Mouse (Mus musculus) neural tube, embryonic 12.5 days (tissue): ENCODE results near the gene Hid1. TPM values are rescaled to one million over a fixed set of nuclear protein-coding genes. Genes with fewer than 3 reads are reported as not detected.
"Not testable (repeated sequence)": the region's sequence is repeated elsewhere in the genome, so short reads cannot be mapped to it uniquely, and the experiment has no call there.

Experiments used
- ATAC-seq: fragments of 200-750 bp; cut with Nextera tagmentation; 2 replicates; pipeline ENCODE4 v1.8.0; 2017; ENCODE audit warnings: low read depth, mild to moderate bottlenecking, moderate TSS enrichment, moderate library complexity; ENCODE audit not compliant: low FRiP score
- H3K27ac ChIP-seq: fragments of 300-500 bp; sonication (generic); 2 replicates; pipeline ENCODE4 v1.5.1; 2016
- H3K27me3 ChIP-seq: fragments of 300-500 bp; sonication (generic); replicated peaks from 2 replicates; pipeline ENCODE4 v1.6.1; 2016; ENCODE audit warnings: mild to moderate bottlenecking
- H3K36me3 ChIP-seq: fragments of 300-500 bp; sonication (generic); 2 replicates; pipeline ENCODE4 v1.6.1; 2016; ENCODE audit warnings: mild to moderate bottlenecking
- H3K4me1 ChIP-seq: fragments of 300-500 bp; sonication (generic); 2 replicates; pipeline ENCODE4 v1.6.1; 2016
- H3K4me2 ChIP-seq: fragments of 300-500 bp; sonication (generic); replicated peaks from 2 replicates; pipeline ENCODE4 v1.6.1; 2016; ENCODE audit warnings: mild to moderate bottlenecking
- H3K4me3 ChIP-seq: fragments of 300-500 bp; sonication (generic); 2 replicates; pipeline ENCODE4 v1.5.1; 2016
- H3K9ac ChIP-seq: fragments of 300-500 bp; sonication (generic); 2 replicates; pipeline ENCODE4 v1.6.1; 2016; ENCODE audit warnings: mild to moderate bottlenecking
- H3K9me3 ChIP-seq: fragments of 300-500 bp; sonication (generic); 2 replicates; pipeline ENCODE4 v1.6.1; 2016; ENCODE audit warnings: mild to moderate bottlenecking
- WGBS: fragments of 180-500 bp; shearing (Covaris S2); methylation state at CpG from one replicate; pipeline ENCODE4 v1.1.7; 2016; 5-methylcytosine and 5-hydroxymethylcytosine counted together
- polyA plus RNA-seq: library from polyadenylated mRNA; unstranded; fragments of >200 nt; fragmentation: Nextera tagmentation; extraction: Ambion mirVana; gene quantifications from 2 replicates; pipeline ENCODE4 v1.2.1, GENCODE M21; 2016

The Hid1 gene
- polyA plus RNA-seq, 1 experiment from 2014 or later: 30.3 TPM

DNA sequence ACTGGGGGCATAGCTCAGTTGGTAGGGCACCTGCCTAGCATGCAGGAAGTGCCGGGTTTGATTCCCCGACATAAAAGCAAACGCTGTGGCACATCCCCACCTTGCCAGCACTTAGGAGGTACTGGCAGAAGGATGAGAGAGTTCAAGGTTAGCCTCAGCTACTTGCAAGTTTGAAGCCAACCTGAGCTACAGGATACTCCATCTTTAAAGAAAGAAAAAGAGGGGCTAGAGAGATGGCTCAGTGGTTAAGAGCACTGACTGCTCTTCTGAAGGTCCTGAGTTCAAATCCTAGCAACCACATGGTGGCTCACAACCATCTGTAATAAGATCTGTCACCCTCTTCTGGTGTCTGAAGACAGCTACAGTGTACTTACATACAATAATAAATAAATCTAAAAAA, 19.3 kb upstream of the Hid1 start:
- not testable (repeated sequence) for H3K9ac ChIP-seq

GRCm38 (mm10) chr11:115384587-115384986, 17.0 kb upstream of the Hid1 start:
- Histone ChIP-seq H3K9me3 (no peaks in the 10 kb centered on the region), H3K4me3 (no peak overlapping the region), H3K36me3 (peaks cover under 1% of the 10 kb centered on the region; the same call in 1 of the 2 replicates), H3K4me1 (peaks cover 42% of the 10 kb centered on the region), H3K27ac (no peak overlapping the region), H3K9ac (0 out of 2 replicates have a peak overlapping the region, but pooled peaks have one; percentile 93), H3K27me3 (no peaks in the 10 kb centered on the region), H3K4me2 (peak overlapping the region; percentile 84)
- ATAC-seq: no peak
- WGBS: 77% methylated on average over 5 of the region's 5 CpGs

More for the DNA sequence above, 19.3 kb upstream of the Hid1 start:
- H3K4me2 ChIP-seq, ATAC-seq, H3K9me3 ChIP-seq, H3K27me3 ChIP-seq, H3K4me3 ChIP-seq: not testable (repeated sequence)
- Histone ChIP-seq H3K36me3 (peaks cover 21% of the 10 kb centered on the region), H3K27ac (0 out of 2 replicates have a peak overlapping the region, but pooled peaks have one; percentile 43), H3K4me1 (peaks cover 37% of the 10 kb centered on the region)
- WGBS: 90% methylated on average over 3 of the region's 3 CpGs

- ATAC-seq: no peak
- 50% methylated on average over 16 of the region's 16 CpGs for WGBS
- Histone ChIP-seq H3K4me1 (peaks cover 42% of the 10 kb centered on the region), H3K27ac (no peak overlapping the region), H3K4me2 (peak overlapping the region; percentile 84), H3K27me3 (no peaks in the 10 kb centered on the region), H3K36me3 (no peaks in the 10 kb centered on the region), H3K9ac (peak overlapping the region; percentile 93), H3K9me3 (no peaks in the 10 kb centered on the region), H3K4me3 (peak overlapping the region; percentile 80)
Measured at GRCm38 (mm10) chr11:115383701-115384474, 16.3 kb upstream of the Hid1 start.

DNA sequence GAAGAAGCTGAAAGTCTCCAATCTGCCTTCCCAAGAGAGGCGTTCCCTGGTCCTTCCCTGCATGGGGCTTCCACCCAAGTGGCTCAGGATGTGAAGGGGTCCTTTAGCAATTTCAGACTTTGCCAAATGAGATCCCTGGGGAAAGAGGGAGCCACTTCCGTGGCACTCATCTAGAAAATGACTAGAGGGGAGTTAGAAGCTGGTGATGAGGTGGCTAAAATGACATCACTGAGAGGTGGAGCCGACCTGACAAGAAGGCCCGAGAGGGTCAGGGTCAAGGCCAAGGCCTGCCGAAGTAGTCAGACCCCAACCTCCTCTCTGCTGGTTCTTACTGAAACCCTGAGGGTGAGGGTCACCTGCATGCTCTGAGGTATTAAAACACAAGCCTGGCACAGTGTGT, 15.3 kb upstream of the Hid1 start:
- no peaks in the 10 kb centered on the region for H3K36me3 ChIP-seq
- no peaks in the 10 kb centered on the region for H3K9me3 ChIP-seq
- H3K4me2 ChIP-seq: peak overlapping the region; percentile 84
- H3K4me3 ChIP-seq: peak overlapping the region; percentile 80
- 20% methylated on average over 5 of the region's 5 CpGs for WGBS
- H3K9ac ChIP-seq: peak overlapping the region; percentile 93
- no peaks in the 10 kb centered on the region for H3K27me3 ChIP-seq
- peaks cover 42% of the 10 kb centered on the region for H3K4me1 ChIP-seq
- ATAC-seq: no peak
- no peak overlapping the region for H3K27ac ChIP-seq

DNA sequence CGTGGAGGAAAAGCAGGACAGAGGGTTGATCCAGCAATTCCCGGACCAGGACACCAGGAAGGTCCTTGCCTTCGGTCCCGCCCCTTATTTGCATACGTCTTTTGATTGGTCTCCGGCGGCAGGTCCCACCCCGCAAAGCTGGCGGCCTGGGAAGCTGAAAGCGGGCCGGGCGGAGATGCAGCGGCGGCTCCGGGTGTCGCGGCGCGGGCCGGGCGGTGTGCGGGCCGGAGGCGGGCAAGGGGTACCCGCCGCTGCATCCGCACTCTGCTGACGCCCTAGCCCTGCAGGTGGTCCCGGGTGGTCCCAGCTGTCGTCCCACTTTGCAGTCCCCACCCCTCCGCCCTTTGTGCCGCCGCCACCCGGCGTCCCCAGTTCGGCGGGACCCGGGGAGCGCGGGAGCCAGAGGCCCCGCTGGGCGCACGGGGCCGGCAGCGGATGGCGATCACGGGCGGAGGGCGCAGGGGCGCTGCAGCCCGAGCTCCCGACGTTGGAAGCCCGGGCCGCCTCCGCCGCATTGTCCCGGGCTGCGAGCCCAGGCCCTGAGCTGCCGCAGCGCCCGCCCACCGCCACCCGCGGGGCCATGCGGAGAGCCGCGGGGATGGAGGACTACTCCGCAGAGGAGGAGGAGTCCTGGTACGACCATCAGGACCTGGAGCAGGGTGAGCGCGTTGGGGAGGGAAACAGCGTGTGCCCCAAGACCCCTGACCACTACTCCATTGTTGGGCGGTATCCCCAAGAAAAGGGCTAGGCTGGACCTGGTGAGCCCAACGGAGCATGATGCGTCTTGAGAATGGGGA, 14.4 kb upstream of the Hid1 start, which contains the start of gene Cdr2l:
Gene Cdr2l, plus strand, starts transcription at position 174 of the 797 bp plus-strand sequence.
- Histone ChIP-seq H3K27me3 (no peaks in the 10 kb centered on the region), H3K4me1 (peaks cover 42% of the 10 kb centered on the region), H3K4me2 (peak within 1 kb of the TSS; percentile 84), H3K27ac (peak within 1 kb of the TSS; percentile 86), H3K9ac (peak within 1 kb of the TSS; percentile 93), H3K36me3 (no peaks in the 10 kb centered on the region), H3K9me3 (no peaks in the 10 kb centered on the region), H3K4me3 (peak within 1 kb of the TSS; percentile 80)
- peak; percentile 87 for ATAC-seq
- WGBS: under 1% methylated on average over 76 of the region's 76 CpGs

DNA sequence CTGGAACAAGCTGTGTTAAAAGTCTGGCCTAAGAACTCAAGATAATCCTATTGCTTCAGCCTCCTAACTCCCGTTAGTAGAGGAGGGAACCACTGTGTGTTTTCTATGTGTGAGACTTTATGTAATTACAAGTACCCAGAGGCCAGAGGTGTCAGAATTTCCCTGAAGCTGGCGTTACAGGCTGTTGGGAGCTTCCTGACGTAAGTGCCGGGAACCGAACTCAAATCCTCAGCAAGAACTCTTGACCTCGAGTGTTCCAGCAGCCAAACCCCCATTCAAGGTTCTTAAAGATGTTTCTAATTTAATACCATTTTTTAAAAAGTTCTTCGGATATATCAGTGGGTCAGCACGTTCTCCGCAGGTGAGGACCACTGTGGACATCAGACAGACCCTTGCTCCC, 13.7 kb upstream of the Hid1 start:
- Histone ChIP-seq H3K27ac (0 out of 2 replicates have a peak overlapping the region, but pooled peaks have one; percentile 11), H3K4me3 (0 out of 2 replicates have a peak overlapping the region, but pooled peaks have one; percentile 80), H3K9ac (0 out of 2 replicates have a peak overlapping the region, but pooled peaks have one; percentile 93), H3K27me3 (no peaks in the 10 kb centered on the region), H3K4me1 (peaks cover 42% of the 10 kb centered on the region), H3K9me3 (no peaks in the 10 kb centered on the region), H3K4me2 (peak overlapping the region; percentile 84), H3K36me3 (no peaks in the 10 kb centered on the region)
- 16% methylated on average over 9 of the region's 9 CpGs for WGBS
- no peak for ATAC-seq

GRCm38 (mm10) chr11:115377854-115378253, 10.3 kb upstream of the Hid1 start:
- Histone ChIP-seq H3K4me2 (no peak overlapping the region), H3K27ac (no peak overlapping the region), H3K4me3 (no peak overlapping the region), H3K9me3 (no peaks in the 10 kb centered on the region), H3K4me1 (peaks cover 18% of the 10 kb centered on the region), H3K9ac (no peak overlapping the region), H3K36me3 (no peaks in the 10 kb centered on the region), H3K27me3 (peaks cover 23% of the 10 kb centered on the region)
- 87% methylated on average over 7 of the region's 7 CpGs for WGBS
- no peak for ATAC-seq

- peaks cover 13% of the 10 kb centered on the region for H3K4me1 ChIP-seq
- H3K9me3 ChIP-seq: no peaks in the 10 kb centered on the region
- no peak for ATAC-seq
- H3K4me3 ChIP-seq: no peak overlapping the region
- peaks cover 23% of the 10 kb centered on the region for H3K27me3 ChIP-seq
- no peak overlapping the region for H3K27ac ChIP-seq
- H3K36me3 ChIP-seq: no peaks in the 10 kb centered on the region
- H3K4me2 ChIP-seq: no peak overlapping the region
- no peak overlapping the region for H3K9ac ChIP-seq
- 89% methylated on average over 4 of the region's 4 CpGs for WGBS
Measured at GRCm38 (mm10) chr11:115377254-115377653, 9.7 kb upstream of the Hid1 start.

GRCm38 (mm10) chr11:115376722-115377121, 9.2 kb upstream of the Hid1 start:
- Histone ChIP-seq H3K4me1 (peaks cover 13% of the 10 kb centered on the region), H3K27me3 (peaks cover 23% of the 10 kb centered on the region), H3K4me2 (no peak overlapping the region), H3K9me3 (no peaks in the 10 kb centered on the region), H3K36me3 (no peaks in the 10 kb centered on the region), H3K9ac (no peak overlapping the region), H3K27ac (no peak overlapping the region), H3K4me3 (no peak overlapping the region)
- WGBS: 67% methylated on average over 7 of the region's 7 CpGs
- no peak for ATAC-seq

- Histone ChIP-seq H3K4me2 (peak overlapping the region; percentile 80), H3K36me3 (no peaks in the 10 kb centered on the region), H3K27ac (no peak overlapping the region), H3K4me3 (0 out of 2 replicates have a peak overlapping the region, but pooled peaks have one; percentile 40), H3K27me3 (peaks cover 23% of the 10 kb centered on the region), H3K9me3 (no peaks in the 10 kb centered on the region), H3K9ac (peak overlapping the region; percentile 61), H3K4me1 (peaks cover 8% of the 10 kb centered on the region; the same call in 1 of the 2 replicates)
- ATAC-seq: no peak
- WGBS: 65% methylated on average over 12 of the region's 12 CpGs
Measured at GRCm38 (mm10) chr11:115374695-115375425, 7.3 kb upstream of the Hid1 start.

DNA sequence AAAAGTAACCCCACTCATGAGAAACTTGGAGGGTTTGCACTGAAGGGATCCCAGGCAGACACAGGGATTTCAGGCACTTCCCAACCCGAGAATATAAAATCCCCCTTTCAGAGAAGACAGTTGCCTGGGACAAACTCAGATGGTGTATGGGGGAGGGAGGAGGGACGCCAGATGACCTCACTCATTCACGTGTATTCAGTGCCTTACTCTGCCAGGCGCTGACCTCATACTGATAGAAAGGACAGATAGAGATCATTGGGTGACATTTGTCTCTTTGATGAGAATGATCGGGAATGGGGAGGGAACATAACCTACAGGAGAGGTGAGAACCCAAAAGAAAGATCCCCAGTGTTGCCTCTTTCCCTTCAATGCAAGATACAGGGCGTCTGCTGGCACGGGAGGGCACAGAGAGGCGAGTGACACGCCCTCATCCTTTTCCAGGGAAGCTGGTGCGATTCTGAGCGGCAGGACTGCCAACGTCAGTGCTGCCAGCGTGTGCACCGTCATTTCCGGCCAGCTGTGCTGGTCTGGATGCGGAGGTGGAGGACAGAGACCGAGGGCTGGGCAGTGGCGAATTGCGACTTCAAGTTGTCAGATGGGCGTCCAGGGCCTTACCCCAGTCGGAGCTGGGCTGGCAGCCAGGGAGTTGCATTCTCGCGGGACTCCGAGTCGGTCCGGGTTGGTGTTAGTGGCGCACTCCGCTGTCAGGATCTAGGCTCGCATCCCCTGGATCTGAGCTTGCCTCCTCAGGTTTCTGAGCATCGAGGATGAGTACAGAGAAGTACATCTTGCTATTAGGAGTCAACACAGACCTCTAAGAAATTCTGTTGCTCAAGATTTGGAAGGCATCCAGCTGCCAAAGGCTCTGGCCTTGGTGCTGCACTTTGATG, 6.5 kb upstream of the Hid1 start:
- 2% methylated on average over 30 of the region's 30 CpGs for WGBS
- peaks cover 23% of the 10 kb centered on the region for H3K27me3 ChIP-seq

More for the DNA sequence above, 6.5 kb upstream of the Hid1 start:
- Histone ChIP-seq H3K4me3 (peak overlapping the region; percentile 40), H3K27ac (0 out of 2 replicates have a peak overlapping the region, but pooled peaks have one; percentile 7), H3K9ac (peak overlapping the region; percentile 61), H3K4me2 (peak overlapping the region; percentile 80), H3K4me1 (peaks cover 8% of the 10 kb centered on the region; the same call in 1 of the 2 replicates), H3K36me3 (no peaks in the 10 kb centered on the region), H3K9me3 (no peaks in the 10 kb centered on the region)
- no peak for ATAC-seq
